28 mouse cellular contexts compared by ENCODE assay signal in genomic region chr1:33495586-33495985, GRCm38 (mm10).
DNase-seq lines count a peak whose midpoint lies in the region; ATAC-seq lines count a peak whose summit lies in the region.
"Had no signal": no experiment of that assay in that cellular context is flagged by ENCODE, and none has a peak within 500 bp of the region (broad histone marks: within the 10 kb centered on the region; RNA-seq: fewer than 3 reads in every experiment).

No protein-coding gene starts in this region.

- H3K9me3 ChIP-seq in forebrain, embryonic 14.5 days (replicated peaks; ENCODE audit: control insufficient read depth, low read length): no peaks in the 10 kb centered on the region
- H3K9me3 ChIP-seq in forebrain, embryonic 16.5 days (ENCODE audit: control insufficient read depth, low read length): no peaks in the 10 kb centered on the region
- H3K9me3 ChIP-seq in forebrain, embryonic 15.5 days: no peaks in the 10 kb centered on the region
- no peaks in the 10 kb centered on the region for H3K9me3 ChIP-seq in hindbrain, embryonic 16.5 days (ENCODE audit: control insufficient read depth, low read length)
- H3K9me3 ChIP-seq in midbrain, embryonic 14.5 days (ENCODE audit: control insufficient read depth, low read length): no peaks in the 10 kb centered on the region
- H3K9me3 ChIP-seq: embryonic facial prominence, embryonic 15.5 days; heart, embryonic 13.5 days; hindbrain, embryonic 15.5 days; intestine, embryonic 15.5 days; limb, embryonic 13.5 days; megakaryocyte, embryonic 14.5 days; stomach, embryonic 15.5 days had no signal

- no peak overlapping the region for H3K9ac ChIP-seq in forebrain, embryonic 14.5 days (ENCODE audit: low read length)
- no peak overlapping the region for H3K9ac ChIP-seq in forebrain, embryonic 16.5 days (replicated peaks; ENCODE audit: low read depth, low read length)
- no peak overlapping the region for H3K9ac ChIP-seq in forebrain, embryonic 15.5 days (replicated peaks)
- no peak overlapping the region for H3K9ac ChIP-seq in hindbrain, embryonic 16.5 days (ENCODE audit: low read depth, low read length)
- H3K9ac ChIP-seq in midbrain, embryonic 14.5 days (replicated peaks; ENCODE audit: low read length): no peak overlapping the region
- H3K9ac ChIP-seq: embryonic facial prominence, embryonic 15.5 days; heart, embryonic 13.5 days; hindbrain, embryonic 15.5 days; intestine, embryonic 15.5 days; limb, embryonic 13.5 days; stomach, embryonic 15.5 days had no signal

- H3K4me1 ChIP-seq in forebrain, embryonic 14.5 days (ENCODE audit: control insufficient read depth, insufficient read depth, low read length): peaks cover 15% of the 10 kb centered on the region
- H3K4me1 ChIP-seq in forebrain, embryonic 16.5 days (replicated peaks; ENCODE audit: control insufficient read depth, insufficient read depth, low read length): peaks cover 26% of the 10 kb centered on the region
- H3K4me1 ChIP-seq in forebrain, embryonic 15.5 days: peaks cover 32% of the 10 kb centered on the region
- H3K4me1 ChIP-seq in hindbrain, embryonic 16.5 days (ENCODE audit: control insufficient read depth, insufficient read depth, low read depth, low read length): peaks cover 4% of the 10 kb centered on the region; the same call in 1 of the 2 replicates
- peaks cover 20% of the 10 kb centered on the region for H3K4me1 ChIP-seq in midbrain, embryonic 14.5 days (ENCODE audit: control insufficient read depth, insufficient read depth, low read length)
- H3K4me1 ChIP-seq: embryonic facial prominence, embryonic 15.5 days; intestine, embryonic 15.5 days; limb, embryonic 13.5 days; stomach, embryonic 15.5 days had no signal

- no peaks in the 10 kb centered on the region for H3K36me3 ChIP-seq in forebrain, embryonic 14.5 days (ENCODE audit: control insufficient read depth, insufficient read depth, low read length)
- H3K36me3 ChIP-seq in forebrain, embryonic 16.5 days (ENCODE audit: control insufficient read depth, insufficient read depth): no peaks in the 10 kb centered on the region
- H3K36me3 ChIP-seq in forebrain, embryonic 15.5 days: no peaks in the 10 kb centered on the region
- no peaks in the 10 kb centered on the region for H3K36me3 ChIP-seq in hindbrain, embryonic 16.5 days (ENCODE audit: control insufficient read depth, insufficient read depth, low read length)
- no peaks in the 10 kb centered on the region for H3K36me3 ChIP-seq in midbrain, embryonic 14.5 days (ENCODE audit: control insufficient read depth, insufficient read depth, low read length)
- H3K36me3 ChIP-seq: embryonic facial prominence, embryonic 15.5 days; heart, embryonic 13.5 days; hindbrain, embryonic 15.5 days; intestine, embryonic 15.5 days; limb, embryonic 13.5 days; stomach, embryonic 15.5 days had no signal

- H3K4me3 ChIP-seq in forebrain, embryonic 14.5 days (ENCODE audit: low read depth, low read length): no peak overlapping the region
- no peak overlapping the region for H3K4me3 ChIP-seq in forebrain, embryonic 16.5 days (replicated peaks; ENCODE audit: low read length)
- H3K4me3 ChIP-seq in forebrain, embryonic 15.5 days: no peak overlapping the region
- no peak overlapping the region for H3K4me3 ChIP-seq in hindbrain, embryonic 16.5 days (ENCODE audit: low read length)
- no peak overlapping the region for H3K4me3 ChIP-seq in midbrain, embryonic 14.5 days (replicated peaks; ENCODE audit: low read depth, low read length)
- H3K4me3 ChIP-seq: embryonic facial prominence, embryonic 15.5 days; gastrocnemius, adult 2 months; heart, embryonic 13.5 days; hindbrain, embryonic 15.5 days; intestine, embryonic 15.5 days; limb, embryonic 13.5 days; megakaryocyte, embryonic 14.5 days; stomach, embryonic 15.5 days had no signal

- peak; percentile 50 for DNase-seq in forebrain, embryonic 14.5 days (ENCODE audit: low spot score)
- DNase-seq in midbrain, embryonic 14.5 days: peak; percentile 24
- no peak for DNase-seq in testis, postnatal 14 days (ENCODE audit: low spot score)
- DNase-seq in yolk sac, embryonic 10.5 days (ENCODE audit: low spot score): no peak
- DNase-seq: adrenal gland, postnatal 14 days; cerebellum, adult 11-12 months; cerebellum, adult 9-11 months; gastrocnemius, adult 2 months; gastrocnemius, postnatal 36 days; heart, postnatal 10 days; kidney, adult 8-10 months; kidney, postnatal 4 days; lung, postnatal 4 days; right cerebral cortex, postnatal 25 days; thymus, postnatal 25 days had no signal

- H3K4me2 ChIP-seq in forebrain, embryonic 14.5 days (ENCODE audit: low read length): no peak overlapping the region
- no peak overlapping the region for H3K4me2 ChIP-seq in forebrain, embryonic 16.5 days (ENCODE audit: low read length)
- no peak overlapping the region for H3K4me2 ChIP-seq in forebrain, embryonic 15.5 days (replicated peaks)
- no peak overlapping the region for H3K4me2 ChIP-seq in hindbrain, embryonic 16.5 days (ENCODE audit: low read length)
- no peak overlapping the region for H3K4me2 ChIP-seq in midbrain, embryonic 14.5 days (ENCODE audit: low read length)
- H3K4me2 ChIP-seq: embryonic facial prominence, embryonic 15.5 days; heart, embryonic 13.5 days; hindbrain, embryonic 15.5 days; intestine, embryonic 15.5 days; limb, embryonic 13.5 days; liver, embryonic 11.5 days; stomach, embryonic 15.5 days had no signal

- H3K27ac ChIP-seq in forebrain, embryonic 14.5 days (ENCODE audit: low read depth, low read length): peak overlapping the region; percentile 48; the same call in 1 of the 2 replicates
- no peak overlapping the region for H3K27ac ChIP-seq in forebrain, embryonic 16.5 days (ENCODE audit: low read length)
- H3K27ac ChIP-seq in forebrain, embryonic 15.5 days (replicated peaks): peak overlapping the region; percentile 66
- peak overlapping the region; percentile 11; the same call in 1 of the 2 replicates for H3K27ac ChIP-seq in hindbrain, embryonic 16.5 days (ENCODE audit: low read depth, low read length)
- peak overlapping the region; percentile 76 for H3K27ac ChIP-seq in midbrain, embryonic 14.5 days (replicated peaks; ENCODE audit: low read depth, low read length)
- H3K27ac ChIP-seq: embryonic facial prominence, embryonic 15.5 days; gastrocnemius, adult 2 months; heart, embryonic 13.5 days; hindbrain, embryonic 15.5 days; intestine, embryonic 15.5 days; kidney, postnatal 0 days; limb, embryonic 13.5 days; stomach, embryonic 15.5 days had no signal

- WGBS in forebrain, embryonic 14.5 days: 18% methylated on average over 3 of the region's 3 CpGs
- WGBS in forebrain, embryonic 16.5 days: 19% methylated on average over 3 of the region's 3 CpGs
- 22% methylated on average over 3 of the region's 3 CpGs for WGBS in forebrain, embryonic 15.5 days
- WGBS in hindbrain, embryonic 16.5 days: 44% methylated on average over 3 of the region's 3 CpGs
- WGBS in midbrain, embryonic 14.5 days: 34% methylated on average over 3 of the region's 3 CpGs

- no peaks in the 10 kb centered on the region for H3K27me3 ChIP-seq in forebrain, embryonic 14.5 days (replicated peaks; ENCODE audit: control insufficient read depth, insufficient read depth, low read length)
- no peaks in the 10 kb centered on the region for H3K27me3 ChIP-seq in forebrain, embryonic 16.5 days (replicated peaks; ENCODE audit: control insufficient read depth, insufficient read depth, low read length)
- H3K27me3 ChIP-seq in forebrain, embryonic 15.5 days: no peaks in the 10 kb centered on the region
- no peaks in the 10 kb centered on the region for H3K27me3 ChIP-seq in hindbrain, embryonic 16.5 days (replicated peaks; ENCODE audit: control insufficient read depth, insufficient read depth, low read length)
- no peaks in the 10 kb centered on the region for H3K27me3 ChIP-seq in midbrain, embryonic 14.5 days (ENCODE audit: control insufficient read depth, insufficient read depth, low read length)
- H3K27me3 ChIP-seq: embryonic facial prominence, embryonic 15.5 days; heart, embryonic 13.5 days; hindbrain, embryonic 15.5 days; intestine, embryonic 15.5 days; limb, embryonic 13.5 days; megakaryocyte, embryonic 14.5 days; stomach, embryonic 15.5 days had no signal

- no peak for ATAC-seq in forebrain, embryonic 14.5 days
- no peak for ATAC-seq in forebrain, embryonic 16.5 days
- ATAC-seq in forebrain, embryonic 15.5 days (replicated peaks): no peak
- ATAC-seq in hindbrain, embryonic 16.5 days: no peak
- no peak for ATAC-seq in midbrain, embryonic 14.5 days (ENCODE audit: low FRiP score, low TSS enrichment)
- ATAC-seq: CD4-positive, CD25-positive, alpha-beta regulatory T cell, adult 4 months; intestine, embryonic 15.5 days had no signal

Comparison
In these comparisons a context has a peak if more than half of its experiments do, and no peak if none do; other contexts are left out.
1. DNase-seq: peak in forebrain, embryonic 14.5 days (single experiment) and midbrain, embryonic 14.5 days (single experiment); none in testis, postnatal 14 days (single experiment) and yolk sac, embryonic 10.5 days (single experiment).